Mouse (Mus musculus): ENCODE results near the gene Zfp775. TPM values are rescaled to one million over a fixed set of nuclear protein-coding genes. Genes with fewer than 3 reads are reported as not detected.
A peak's percentile ranks its signal among the peaks of the same experiment; 100 is the strongest.
"Not testable (repeated sequence)": the region's sequence is repeated elsewhere in the genome, so short reads cannot be mapped to it uniquely, and the experiment has no call there.

The Zfp775 gene
- polyA plus RNA-seq, 1 experiment from 2014 or later: 11.4 TPM

- H3K27me3 ChIP-seq (replicated peaks; ENCODE audit: control insufficient read depth, insufficient read depth, low read length); H3K27ac ChIP-seq (ENCODE audit: low read depth, low read length); ATAC-seq; H3K9ac ChIP-seq (ENCODE audit: low read depth, low read length); H3K4me1 ChIP-seq (ENCODE audit: control insufficient read depth, insufficient read depth, low read depth, low read length); H3K9me3 ChIP-seq (ENCODE audit: control insufficient read depth, low read length); H3K4me3 ChIP-seq (ENCODE audit: low read length); H3K4me2 ChIP-seq (ENCODE audit: low read length): not testable (repeated sequence)
- WGBS: 85% methylated on average over 8 of the region's 8 CpGs
- peaks cover 18% of the 10 kb centered on the region for H3K36me3 ChIP-seq (ENCODE audit: control insufficient read depth, insufficient read depth, low read length)
These were observed 20.5 kb downstream of the Zfp775 start for GRCm38 (mm10) chr6:48622186-48622843.

GRCm38 (mm10) chr6:48623460-48623859 is 21.6 kb downstream of the Zfp775 start:
- WGBS: 38% methylated on average over 1 of the region's 1 CpGs
- no peak overlapping the region for H3K9ac ChIP-seq (ENCODE audit: low read depth, low read length)

GRCm38 (mm10) chr6:48626464-48626863 is 24.6 kb downstream of the Zfp775 start, which contains the start of gene AI854703:
TSS of gene AI854703 (plus strand) at chr6:48626764.
- no peaks in the 10 kb centered on the region for H3K9me3 ChIP-seq (ENCODE audit: control insufficient read depth, low read length)
- peaks cover 13% of the 10 kb centered on the region for H3K4me1 ChIP-seq (ENCODE audit: control insufficient read depth, insufficient read depth, low read depth, low read length)
- no peak within 1 kb of the TSS for H3K27ac ChIP-seq (ENCODE audit: low read depth, low read length)
- H3K4me3 ChIP-seq (ENCODE audit: low read length): peak within 1 kb of the TSS; percentile 66
- H3K36me3 ChIP-seq (ENCODE audit: control insufficient read depth, insufficient read depth, low read length): no peaks in the 10 kb centered on the region; the same call in 1 of the 2 replicates
- H3K9ac ChIP-seq (ENCODE audit: low read depth, low read length): peak within 1 kb of the TSS; percentile 80
- WGBS: 32% methylated on average over 8 of the region's 8 CpGs
- H3K27me3 ChIP-seq (replicated peaks; ENCODE audit: control insufficient read depth, insufficient read depth, low read length): peaks cover 6% of the 10 kb centered on the region
- no peak for ATAC-seq
- H3K4me2 ChIP-seq (ENCODE audit: low read length): peak within 1 kb of the TSS; percentile 91

More at GRCm38 (mm10) chr6:48623460-48623859, 21.6 kb downstream of the Zfp775 start:
- Histone ChIP-seq H3K4me3 (ENCODE audit: low read length) (no peak overlapping the region), H3K9me3 (ENCODE audit: control insufficient read depth, low read length) (no peaks in the 10 kb centered on the region), H3K4me2 (ENCODE audit: low read length) (no peak overlapping the region), H3K36me3 (ENCODE audit: control insufficient read depth, insufficient read depth, low read length) (peaks cover 18% of the 10 kb centered on the region), H3K27ac (ENCODE audit: low read depth, low read length) (no peak overlapping the region), H3K27me3 (replicated peaks; ENCODE audit: control insufficient read depth, insufficient read depth, low read length) (peaks cover 6% of the 10 kb centered on the region), H3K4me1 (ENCODE audit: control insufficient read depth, insufficient read depth, low read depth, low read length) (peaks cover 10% of the 10 kb centered on the region)
- no peak for ATAC-seq

GRCm38 (mm10) chr6:48626984-48627383 is 25.1 kb downstream of the Zfp775 start:
- peak overlapping the region; percentile 91 for H3K4me2 ChIP-seq (ENCODE audit: low read length)
- no peak overlapping the region for H3K27ac ChIP-seq (ENCODE audit: low read depth, low read length)
- H3K36me3 ChIP-seq (ENCODE audit: control insufficient read depth, insufficient read depth, low read length): no peaks in the 10 kb centered on the region; the same call in 1 of the 2 replicates
- H3K9ac ChIP-seq (ENCODE audit: low read depth, low read length): peak overlapping the region; percentile 80
- peak; percentile 68 for ATAC-seq
- WGBS: under 1% methylated on average over 32 of the region's 32 CpGs
- H3K4me3 ChIP-seq (ENCODE audit: low read length): peak overlapping the region; percentile 66
- peaks cover 6% of the 10 kb centered on the region for H3K27me3 ChIP-seq (replicated peaks; ENCODE audit: control insufficient read depth, insufficient read depth, low read length)
- H3K9me3 ChIP-seq (ENCODE audit: control insufficient read depth, low read length): no peaks in the 10 kb centered on the region
- peaks cover 13% of the 10 kb centered on the region for H3K4me1 ChIP-seq (ENCODE audit: control insufficient read depth, insufficient read depth, low read depth, low read length)

GRCm38 (mm10) chr6:48627511-48627924 is 25.7 kb downstream of the Zfp775 start:
- H3K9ac ChIP-seq (ENCODE audit: low read depth, low read length): peak overlapping the region; percentile 80
- no peaks in the 10 kb centered on the region for H3K9me3 ChIP-seq (ENCODE audit: control insufficient read depth, low read length)
- no peak for ATAC-seq
- H3K4me1 ChIP-seq (ENCODE audit: control insufficient read depth, insufficient read depth, low read depth, low read length): peaks cover 13% of the 10 kb centered on the region
- no peaks in the 10 kb centered on the region; the same call in 1 of the 2 replicates for H3K36me3 ChIP-seq (ENCODE audit: control insufficient read depth, insufficient read depth, low read length)
- peaks cover 6% of the 10 kb centered on the region for H3K27me3 ChIP-seq (replicated peaks; ENCODE audit: control insufficient read depth, insufficient read depth, low read length)
- H3K4me3 ChIP-seq (ENCODE audit: low read length): peak overlapping the region; percentile 66
- H3K27ac ChIP-seq (ENCODE audit: low read depth, low read length): no peak overlapping the region
- H3K4me2 ChIP-seq (ENCODE audit: low read length): peak overlapping the region; percentile 91
- WGBS: 9% methylated on average over 7 of the region's 7 CpGs

- no peak overlapping the region for H3K9ac ChIP-seq (ENCODE audit: low read depth, low read length)
- no peak for ATAC-seq
- no peaks in the 10 kb centered on the region for H3K36me3 ChIP-seq (ENCODE audit: control insufficient read depth, insufficient read depth, low read length)
- H3K27me3 ChIP-seq (replicated peaks; ENCODE audit: control insufficient read depth, insufficient read depth, low read length): peaks cover 6% of the 10 kb centered on the region
- peaks cover 13% of the 10 kb centered on the region for H3K4me1 ChIP-seq (ENCODE audit: control insufficient read depth, insufficient read depth, low read depth, low read length)
- WGBS: 78% methylated on average over 3 of the region's 3 CpGs
- H3K9me3 ChIP-seq (ENCODE audit: control insufficient read depth, low read length): no peaks in the 10 kb centered on the region
- no peak overlapping the region for H3K4me3 ChIP-seq (ENCODE audit: low read length)
- no peak overlapping the region; the same call in none of the 2 replicates for H3K4me2 ChIP-seq (ENCODE audit: low read length)
- H3K27ac ChIP-seq (ENCODE audit: low read depth, low read length): no peak overlapping the region
These were observed 26.5 kb downstream of the Zfp775 start for GRCm38 (mm10) chr6:48628377-48628776.

GRCm38 (mm10) chr6:48628808-48629660 is 27.2 kb downstream of the Zfp775 start:
- no peaks in the 10 kb centered on the region for H3K36me3 ChIP-seq (ENCODE audit: control insufficient read depth, insufficient read depth, low read length)
- 5% methylated on average over 54 of the region's 54 CpGs for WGBS
- ATAC-seq: peak; percentile 75
- H3K9ac ChIP-seq (ENCODE audit: low read depth, low read length): peak overlapping the region; percentile 75
- peak overlapping the region; percentile 69 for H3K27ac ChIP-seq (ENCODE audit: low read depth, low read length)
- peak overlapping the region; percentile 89 for H3K4me2 ChIP-seq (ENCODE audit: low read length)
- H3K4me3 ChIP-seq (ENCODE audit: low read length): peak overlapping the region; percentile 52
- peaks cover 13% of the 10 kb centered on the region for H3K4me1 ChIP-seq (ENCODE audit: control insufficient read depth, insufficient read depth, low read depth, low read length)
- peaks cover 6% of the 10 kb centered on the region for H3K27me3 ChIP-seq (replicated peaks; ENCODE audit: control insufficient read depth, insufficient read depth, low read length)
- no peaks in the 10 kb centered on the region for H3K9me3 ChIP-seq (ENCODE audit: control insufficient read depth, low read length)

GRCm38 (mm10) chr6:48629661-48630034 is 27.8 kb downstream of the Zfp775 start:
- 11% methylated on average over 13 of the region's 13 CpGs for WGBS
- Histone ChIP-seq H3K4me3 (ENCODE audit: low read length) (peak overlapping the region; percentile 52), H3K9ac (ENCODE audit: low read depth, low read length) (peak overlapping the region; percentile 75), H3K36me3 (ENCODE audit: control insufficient read depth, insufficient read depth, low read length) (no peaks in the 10 kb centered on the region), H3K4me2 (ENCODE audit: low read length) (peak overlapping the region; percentile 89), H3K9me3 (ENCODE audit: control insufficient read depth, low read length) (no peaks in the 10 kb centered on the region), H3K27me3 (replicated peaks; ENCODE audit: control insufficient read depth, insufficient read depth, low read length) (peaks cover 6% of the 10 kb centered on the region), H3K27ac (ENCODE audit: low read depth, low read length) (peak overlapping the region; percentile 69), H3K4me1 (ENCODE audit: control insufficient read depth, insufficient read depth, low read depth, low read length) (peaks cover 13% of the 10 kb centered on the region)
- no peak; the same call in 1 of the 2 replicates for ATAC-seq

- Histone ChIP-seq H3K4me1 (ENCODE audit: control insufficient read depth, insufficient read depth, low read depth, low read length) (peaks cover 13% of the 10 kb centered on the region), H3K4me2 (ENCODE audit: low read length) (no peak overlapping the region), H3K27me3 (replicated peaks; ENCODE audit: control insufficient read depth, insufficient read depth, low read length) (peaks cover 5% of the 10 kb centered on the region), H3K4me3 (ENCODE audit: low read length) (no peak overlapping the region), H3K27ac (ENCODE audit: low read depth, low read length) (no peak overlapping the region), H3K36me3 (ENCODE audit: control insufficient read depth, insufficient read depth, low read length) (no peaks in the 10 kb centered on the region), H3K9ac (ENCODE audit: low read depth, low read length) (no peak overlapping the region), H3K9me3 (ENCODE audit: control insufficient read depth, low read length) (no peaks in the 10 kb centered on the region)
- 91% methylated on average over 8 of the region's 8 CpGs for WGBS
- no peak for ATAC-seq
These were observed 29.0 kb downstream of the Zfp775 start for GRCm38 (mm10) chr6:48630831-48631230.

All from hindbrain, embryonic 16.5 days (tissue).